Mouse (Mus musculus): ENCODE measurements around the gene Dlgap1. TPM values are rescaled to one million over a fixed set of nuclear protein-coding genes. Genes with fewer than 3 reads are reported as not detected.

The Dlgap1 gene
- total RNA-seq, 2 experiments from 2014 or later: not detected

GRCm38 (mm10) chr17:70600462-70600861 lies 631.6 kb downstream of the Dlgap1 start:
- no peak for ATAC-seq (replicated peaks; ENCODE audit: poor library complexity, severe bottlenecking)

GRCm38 (mm10) chr17:70602051-70602450 lies 633.2 kb downstream of the Dlgap1 start:
- no peak for ATAC-seq (replicated peaks; ENCODE audit: poor library complexity, severe bottlenecking)

GRCm38 (mm10) chr17:70605659-70606058 lies 636.8 kb downstream of the Dlgap1 start:
- no peak for ATAC-seq (replicated peaks; ENCODE audit: poor library complexity, severe bottlenecking)

- ATAC-seq (replicated peaks; ENCODE audit: poor library complexity, severe bottlenecking): no peak
Measured at GRCm38 (mm10) chr17:70612171-70612570, 643.3 kb downstream of the Dlgap1 start.

- ATAC-seq (replicated peaks; ENCODE audit: poor library complexity, severe bottlenecking): no peak
Measured at GRCm38 (mm10) chr17:70613897-70614296, 645.0 kb downstream of the Dlgap1 start.

- no peak for ATAC-seq (replicated peaks; ENCODE audit: poor library complexity, severe bottlenecking)
Measured at GRCm38 (mm10) chr17:70614407-70615060, 645.7 kb downstream of the Dlgap1 start.

- ATAC-seq (replicated peaks; ENCODE audit: poor library complexity, severe bottlenecking): no peak
Measured at GRCm38 (mm10) chr17:70622493-70622892, 653.6 kb downstream of the Dlgap1 start.

GRCm38 (mm10) chr17:70626396-70626795 lies 657.5 kb downstream of the Dlgap1 start:
- no peak for ATAC-seq (replicated peaks; ENCODE audit: poor library complexity, severe bottlenecking)

GRCm38 (mm10) chr17:70626925-70627324 lies 658.1 kb downstream of the Dlgap1 start:
- ATAC-seq (replicated peaks; ENCODE audit: poor library complexity, severe bottlenecking): no peak

- no peak for ATAC-seq (replicated peaks; ENCODE audit: poor library complexity, severe bottlenecking)
Measured at GRCm38 (mm10) chr17:70629653-70630378, 660.9 kb downstream of the Dlgap1 start.

- peak; percentile 98 for ATAC-seq (replicated peaks; ENCODE audit: poor library complexity, severe bottlenecking)
Measured at GRCm38 (mm10) chr17:70633181-70633944, 664.5 kb downstream of the Dlgap1 start.

GRCm38 (mm10) chr17:70643211-70643610 lies 674.3 kb downstream of the Dlgap1 start:
- no peak for ATAC-seq (replicated peaks; ENCODE audit: poor library complexity, severe bottlenecking)

GRCm38 (mm10) chr17:70646641-70647040 lies 677.8 kb downstream of the Dlgap1 start:
- ATAC-seq (replicated peaks; ENCODE audit: poor library complexity, severe bottlenecking): peak; percentile 30; the same call in 1 of the 2 replicates

GRCm38 (mm10) chr17:70661382-70661781 lies 692.5 kb downstream of the Dlgap1 start:
- no peak for ATAC-seq (replicated peaks; ENCODE audit: poor library complexity, severe bottlenecking)

- ATAC-seq (replicated peaks; ENCODE audit: poor library complexity, severe bottlenecking): no peak
Measured at GRCm38 (mm10) chr17:70663992-70664391, 695.1 kb downstream of the Dlgap1 start.

GRCm38 (mm10) chr17:70664484-70665040 lies 695.7 kb downstream of the Dlgap1 start:
- ATAC-seq (replicated peaks; ENCODE audit: poor library complexity, severe bottlenecking): no peak

GRCm38 (mm10) chr17:70673985-70674384 lies 705.1 kb downstream of the Dlgap1 start:
- ATAC-seq (replicated peaks; ENCODE audit: poor library complexity, severe bottlenecking): no peak

- no peak for ATAC-seq (replicated peaks; ENCODE audit: poor library complexity, severe bottlenecking)
Measured at GRCm38 (mm10) chr17:70676522-70676921, 707.6 kb downstream of the Dlgap1 start.

- peak; percentile 93 for ATAC-seq (replicated peaks; ENCODE audit: poor library complexity, severe bottlenecking)
Measured at GRCm38 (mm10) chr17:70683561-70684167, 714.8 kb downstream of the Dlgap1 start.

- ATAC-seq (replicated peaks; ENCODE audit: poor library complexity, severe bottlenecking): no peak
Measured at GRCm38 (mm10) chr17:70690174-70690573, 721.3 kb downstream of the Dlgap1 start.

Measured in granulocyte monocyte progenitor cell, adult 5-6 weeks (primary cell).